Mouse (Mus musculus) intestine, embryonic 14.5 days (tissue): ENCODE measurements around the gene Olfr583. TPM values are rescaled to one million over a fixed set of nuclear protein-coding genes. Genes with fewer than 3 reads are reported as not detected.

ENCODE experiments used
- ATAC-seq: fragments of 200-750 bp; cut with Nextera tagmentation; replicated peaks from 2 replicates; pipeline ENCODE4 v1.8.0; 2017; ENCODE audit warnings: low read depth, moderate number of reproducible peaks, moderate TSS enrichment, moderate library complexity; ENCODE audit not compliant: low FRiP score, low TSS enrichment
- DNase-seq: peaks from one replicate; pipeline ENCODE4 v3.0.0-alpha.2; 2018; ENCODE audit warnings: low spot score
- H3K27ac ChIP-seq: fragments of 300-500 bp; sonication (generic); 2 replicates; pipeline ENCODE4 v1.5.1; 2014; ENCODE audit warnings: low read depth, mild to moderate bottlenecking, control low read depth
- H3K27me3 ChIP-seq: fragments of 300-500 bp; sonication (generic); replicated peaks from 2 replicates; pipeline ENCODE4 v1.6.1; 2014; ENCODE audit warnings: low read length, control low read depth; ENCODE audit not compliant: control insufficient read depth, insufficient read depth
- H3K36me3 ChIP-seq: fragments of 300-500 bp; sonication (generic); 2 replicates; pipeline ENCODE4 v1.6.1; 2014; ENCODE audit warnings: low read length, control low read depth; ENCODE audit not compliant: control insufficient read depth, insufficient read depth
- H3K4me1 ChIP-seq: fragments of 300-500 bp; sonication (generic); replicated peaks from 2 replicates; pipeline ENCODE4 v1.6.1; 2014; ENCODE audit warnings: low read length, control low read depth, mixed read lengths; ENCODE audit not compliant: control insufficient read depth, insufficient read depth
- H3K4me2 ChIP-seq: fragments of 300-500 bp; sonication (generic); 2 replicates; pipeline ENCODE4 v1.6.1; 2014; ENCODE audit warnings: low read length
- H3K4me3 ChIP-seq: fragments of 300-500 bp; sonication (generic); 2 replicates; pipeline ENCODE4 v1.5.1; 2014; ENCODE audit warnings: low read depth, low read length, control low read depth, mixed read lengths
- H3K9ac ChIP-seq: fragments of 300-500 bp; sonication (generic); 2 replicates; pipeline ENCODE4 v1.6.1; 2014; ENCODE audit warnings: mild to moderate bottlenecking, low read length
- H3K9me3 ChIP-seq: fragments of 300-500 bp; sonication (generic); 2 replicates; pipeline ENCODE4 v1.6.1; 2016; ENCODE audit warnings: low read length, control low read depth; ENCODE audit not compliant: control insufficient read depth
- WGBS: fragments of 180-500 bp; shearing (Covaris S2); extraction: QIAGEN DNeasy Blood & Tissue Kit; methylation state at CpG from one replicate; pipeline ENCODE4 v1.1.7; 2014; 5-methylcytosine and 5-hydroxymethylcytosine counted together
- polyA plus RNA-seq: library from polyadenylated mRNA; unstranded; fragments of >200 nt; fragmentation: Nextera tagmentation; extraction: Ambion mirVana; gene quantifications from 2 replicates; pipeline ENCODE4 v1.2.1, GENCODE M21; 2014

Gene Olfr583
- not detected in 2 replicates for polyA plus RNA-seq

DNA sequence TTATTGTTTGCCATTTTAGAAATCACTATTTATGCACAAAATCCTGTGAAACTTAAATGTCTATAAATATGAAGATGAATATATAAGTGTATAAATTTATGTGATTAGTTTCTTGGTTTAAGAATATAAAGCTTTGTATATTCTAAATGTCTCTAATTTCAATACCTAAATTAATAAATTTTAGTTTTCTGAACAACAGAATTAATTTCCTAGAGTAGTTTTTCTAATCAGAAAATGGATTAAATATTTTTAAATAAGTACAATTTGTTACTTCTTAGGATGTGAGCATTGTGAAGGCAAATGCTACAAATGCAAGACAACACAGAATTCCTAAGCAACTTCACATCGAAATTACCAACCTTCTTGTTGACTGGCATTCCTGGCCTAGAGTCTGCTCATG, at the start of gene Olfr583:
Olfr583 (plus strand) TSS at position 301 of the 400 bp plus-strand sequence.
- H3K27me3 ChIP-seq: no peaks in the 10 kb centered on the region
- DNase-seq: no peak
- no peak within 1 kb of the TSS for H3K27ac ChIP-seq
- H3K36me3 ChIP-seq: no peaks in the 10 kb centered on the region
- no peak within 1 kb of the TSS for H3K4me2 ChIP-seq
- ATAC-seq: no peak
- no peaks in the 10 kb centered on the region for H3K9me3 ChIP-seq
- 89% methylated on average over 1 of the region's 1 CpGs for WGBS
- no peak within 1 kb of the TSS for H3K4me3 ChIP-seq
- H3K4me1 ChIP-seq: no peaks in the 10 kb centered on the region
- H3K9ac ChIP-seq: no peak within 1 kb of the TSS

DNA sequence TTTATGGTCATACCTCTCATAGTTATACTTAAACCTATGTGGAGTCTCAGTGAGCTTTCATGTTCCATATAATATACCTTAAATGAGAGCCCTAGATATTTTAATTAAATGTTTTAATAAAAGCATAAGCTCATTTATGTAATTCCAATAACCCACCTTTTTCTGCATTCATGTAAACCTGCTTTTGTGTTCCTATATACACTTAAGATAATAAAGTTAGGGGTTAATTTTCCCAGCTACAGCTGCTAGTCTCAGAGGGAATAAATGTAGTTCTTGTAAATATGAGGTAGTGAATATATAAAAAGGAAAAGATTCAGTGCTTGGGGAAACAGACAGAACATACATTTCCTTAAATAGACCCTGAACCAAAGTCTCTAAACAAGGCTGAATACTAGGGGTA, 13.4 kb upstream of the Olfr583 start, which contains the start of gene Olfr582:
Olfr582 (plus strand) TSS at position 301 of the 400 bp plus-strand sequence.
- no peak for ATAC-seq

DNA sequence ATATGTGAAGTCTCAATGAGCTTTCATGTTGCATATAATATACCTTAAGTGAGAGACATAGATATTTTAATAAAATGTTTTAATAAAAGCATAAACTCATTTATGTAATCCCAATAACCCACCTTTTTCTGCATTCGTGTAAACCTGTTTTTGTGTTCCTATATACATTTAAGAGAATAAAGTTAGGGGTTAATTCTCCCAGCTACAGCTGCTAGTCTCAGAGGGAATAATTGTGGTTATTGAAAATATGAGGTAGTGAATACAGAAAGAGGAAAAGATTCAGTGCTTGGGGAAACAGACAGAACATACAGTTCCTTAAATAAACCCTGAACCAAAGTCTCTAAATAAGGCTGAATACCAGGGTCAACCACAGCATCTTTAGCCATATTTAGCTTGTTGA, 30.5 kb downstream of the Olfr583 start, which contains the start of gene Olfr584:
Olfr584 (plus strand) TSS at position 301 of the 400 bp plus-strand sequence.
- Histone ChIP-seq H3K27me3 (no peaks in the 10 kb centered on the region), H3K36me3 (no peaks in the 10 kb centered on the region), H3K9ac (no peak within 1 kb of the TSS), H3K4me3 (no peak within 1 kb of the TSS), H3K9me3 (0 out of 2 replicates have a peak, but pooled peaks cover 4% of the 10 kb centered on the region), H3K4me1 (no peaks in the 10 kb centered on the region), H3K27ac (no peak within 1 kb of the TSS), H3K4me2 (no peak within 1 kb of the TSS)
- ATAC-seq: no peak
- DNase-seq: no peak
- WGBS: 83% methylated on average over 1 of the region's 1 CpGs

More for the DNA sequence above, 13.4 kb upstream of the Olfr583 start, which contains the start of gene Olfr582:
- no peak for DNase-seq
- no peaks in the 10 kb centered on the region for H3K4me1 ChIP-seq
- H3K27me3 ChIP-seq: no peaks in the 10 kb centered on the region
- no peak within 1 kb of the TSS for H3K4me2 ChIP-seq
- H3K36me3 ChIP-seq: no peaks in the 10 kb centered on the region
- no peak within 1 kb of the TSS for H3K27ac ChIP-seq
- H3K4me3 ChIP-seq: no peak within 1 kb of the TSS
- H3K9ac ChIP-seq: no peak within 1 kb of the TSS
- H3K9me3 ChIP-seq: no peaks in the 10 kb centered on the region

DNA sequence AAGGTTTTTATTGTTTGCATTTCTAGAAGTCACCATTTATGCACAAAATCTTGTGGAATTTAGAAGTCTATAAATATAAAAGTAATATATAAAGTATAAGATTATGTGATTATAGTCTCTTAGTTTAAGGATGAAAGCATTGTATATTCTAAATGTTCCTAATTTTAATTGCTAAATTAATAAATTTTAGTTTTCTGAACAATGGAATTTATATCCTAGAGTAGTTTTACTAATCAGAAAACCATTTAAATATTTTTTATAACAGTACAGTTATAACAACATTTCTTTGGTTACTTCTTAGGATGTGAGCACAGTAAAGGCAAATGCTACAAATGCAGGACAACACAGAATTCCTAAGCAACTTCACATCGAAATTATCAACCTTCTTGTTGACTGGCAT, 46.3 kb downstream of the Olfr583 start, which contains the start of gene Olfr585:
Olfr585 (plus strand) TSS at position 301 of the 400 bp plus-strand sequence.
- WGBS: 78% methylated on average over 1 of the region's 1 CpGs

More for the DNA sequence above, 46.3 kb downstream of the Olfr583 start, which contains the start of gene Olfr585:
- no peak within 1 kb of the TSS for H3K4me3 ChIP-seq
- H3K4me2 ChIP-seq: no peak within 1 kb of the TSS
- H3K27me3 ChIP-seq: no peaks in the 10 kb centered on the region
- ATAC-seq (no peak), DNase-seq (no peak)
- no peaks in the 10 kb centered on the region for H3K4me1 ChIP-seq
- H3K9me3 ChIP-seq: no peaks in the 10 kb centered on the region
- H3K36me3 ChIP-seq: no peaks in the 10 kb centered on the region
- H3K9ac ChIP-seq: no peak within 1 kb of the TSS
- no peak within 1 kb of the TSS for H3K27ac ChIP-seq

Other genes starting within 250 kb of the Olfr583 start
- not detected in 2 replicates for gene Olfr564, start 247.8 kb upstream of the Olfr583 start, polyA plus RNA-seq
- gene Olfr566, start 192.5 kb upstream of the Olfr583 start, polyA plus RNA-seq: not detected in 2 replicates
- gene Olfr568, start 174.2 kb upstream of the Olfr583 start, polyA plus RNA-seq: not detected in 2 replicates
- gene Olfr569, start 160.4 kb upstream of the Olfr583 start, polyA plus RNA-seq: not detected in 2 replicates
- gene Olfr570, start 156.7 kb upstream of the Olfr583 start, polyA plus RNA-seq: not detected in 2 replicates
- gene Olfr571, start 133.8 kb upstream of the Olfr583 start, polyA plus RNA-seq: not detected in 2 replicates
- not detected in 2 replicates for gene Olfr572, start 126.9 kb upstream of the Olfr583 start, polyA plus RNA-seq
- gene Olfr573-ps1, start 108.7 kb upstream of the Olfr583 start, polyA plus RNA-seq: not detected in 2 replicates
- gene Olfr574, start 102.8 kb upstream of the Olfr583 start, polyA plus RNA-seq: not detected in 2 replicates
- not detected in 2 replicates for gene Olfr575, start 92.5 kb upstream of the Olfr583 start, polyA plus RNA-seq
- not detected in 2 replicates for gene Olfr576, start 88.6 kb upstream of the Olfr583 start, polyA plus RNA-seq
- gene Olfr577, start 75.4 kb upstream of the Olfr583 start, polyA plus RNA-seq: not detected in 2 replicates
- not detected in 2 replicates for gene Olfr578, start 62.0 kb upstream of the Olfr583 start, polyA plus RNA-seq
- gene Olfr582, start 13.3 kb upstream of the Olfr583 start, polyA plus RNA-seq: not detected in 2 replicates
- not detected in 2 replicates for gene Olfr584, start 30.6 kb downstream of the Olfr583 start, polyA plus RNA-seq
- gene Olfr585, start 46.4 kb downstream of the Olfr583 start, polyA plus RNA-seq: not detected in 2 replicates
- not detected in 2 replicates for gene Olfr586, start 74.3 kb downstream of the Olfr583 start, polyA plus RNA-seq
- not detected in 2 replicates for gene Olfr588-ps1, start 89.6 kb downstream of the Olfr583 start, polyA plus RNA-seq
- not detected in 2 replicates for gene Olfr589, start 105.1 kb downstream of the Olfr583 start, polyA plus RNA-seq
- not detected in 2 replicates for gene Olfr591, start 127.0 kb downstream of the Olfr583 start, polyA plus RNA-seq
- gene Olfr592, start 133.5 kb downstream of the Olfr583 start, polyA plus RNA-seq: not detected in 2 replicates
- not detected in 2 replicates for gene Olfr593, start 160.6 kb downstream of the Olfr583 start, polyA plus RNA-seq
- gene Olfr594, start 165.7 kb downstream of the Olfr583 start, polyA plus RNA-seq: not detected in 2 replicates
- not detected in 2 replicates for gene Usp17ld, start 201.2 kb downstream of the Olfr583 start, polyA plus RNA-seq